Mouse (Mus musculus) heart, adult 8-10 months (tissue): ENCODE data around the gene Rbfox1. TPM values are rescaled to one million over a fixed set of nuclear protein-coding genes. Genes with fewer than 3 reads are reported as not detected.

Source experiments
- DNase-seq: peaks from one replicate; pipeline ENCODE4 v3.0.0; 2022; ENCODE audit warnings: low spot score
- total RNA-seq, 4 experiments: library from RNA; stranded (reverse); gene quantifications; 2 replicates each; pipeline ENCODE4 v1.2.4; 2022

Rbfox1 gene
- total RNA-seq, 4 experiments from 2014 or later = 56.3 to 71.2 (median 62.0) TPM

- no peak for DNase-seq
Measured at GRCm38 (mm10) chr16:6095604-6096372, 210.6 kb downstream of the Rbfox1 start.

GRCm38 (mm10) chr16:6097244-6098040 is 212.3 kb downstream of the Rbfox1 start:
- DNase-seq = no peak

GRCm38 (mm10) chr16:6098116-6098515 is 213.0 kb downstream of the Rbfox1 start:
- no peak for DNase-seq

GRCm38 (mm10) chr16:6099598-6099997 is 214.4 kb downstream of the Rbfox1 start:
- no peak for DNase-seq

GRCm38 (mm10) chr16:6100421-6100877 is 215.3 kb downstream of the Rbfox1 start:
- no peak for DNase-seq

GRCm38 (mm10) chr16:6103713-6104112 is 218.6 kb downstream of the Rbfox1 start:
- no peak for DNase-seq

GRCm38 (mm10) chr16:6110121-6110520 is 225.0 kb downstream of the Rbfox1 start:
- no peak for DNase-seq

- DNase-seq = no peak
Measured at GRCm38 (mm10) chr16:6113836-6114475, 228.8 kb downstream of the Rbfox1 start.

GRCm38 (mm10) chr16:6119472-6119871 is 234.3 kb downstream of the Rbfox1 start:
- DNase-seq = no peak

GRCm38 (mm10) chr16:6121232-6121631 is 236.1 kb downstream of the Rbfox1 start:
- DNase-seq = no peak

GRCm38 (mm10) chr16:6122859-6123258 is 237.7 kb downstream of the Rbfox1 start:
- no peak for DNase-seq

- no peak for DNase-seq
Measured at GRCm38 (mm10) chr16:6128314-6128713, 243.2 kb downstream of the Rbfox1 start.

GRCm38 (mm10) chr16:6135016-6135415 is 249.9 kb downstream of the Rbfox1 start:
- DNase-seq = no peak

- no peak for DNase-seq
Measured at GRCm38 (mm10) chr16:6139432-6139831, 254.3 kb downstream of the Rbfox1 start.

GRCm38 (mm10) chr16:6147957-6148356 is 262.8 kb downstream of the Rbfox1 start:
- no peak for DNase-seq

GRCm38 (mm10) chr16:6149345-6149744 is 264.2 kb downstream of the Rbfox1 start:
- no peak for DNase-seq

- no peak for DNase-seq
Measured at GRCm38 (mm10) chr16:6155556-6155955, 270.4 kb downstream of the Rbfox1 start.

GRCm38 (mm10) chr16:6164476-6164875 is 279.3 kb downstream of the Rbfox1 start:
- DNase-seq = no peak

GRCm38 (mm10) chr16:6169346-6169745 is 284.2 kb downstream of the Rbfox1 start:
- DNase-seq = no peak

GRCm38 (mm10) chr16:6180819-6181218 is 295.7 kb downstream of the Rbfox1 start:
- no peak for DNase-seq

GRCm38 (mm10) chr16:6182329-6182728 is 297.2 kb downstream of the Rbfox1 start:
- DNase-seq = no peak

GRCm38 (mm10) chr16:6192358-6192757 is 307.2 kb downstream of the Rbfox1 start:
- no peak for DNase-seq
